Mouse (Mus musculus) lung, adult 2 months (tissue): ENCODE results near the gene Hpca. TPM values are rescaled to one million over a fixed set of nuclear protein-coding genes. Genes with fewer than 3 reads are reported as not detected.

ENCODE experiments used
- DNase-seq: peaks from one replicate; pipeline ENCODE4 v3.0.0; 2022
- H3K4me1 ChIP-seq: fragments of 200-500 bp; 2 replicates; pipeline ENCODE4 v1.6.1; 2011; ENCODE audit warnings: low read length; ENCODE audit not compliant: control insufficient read depth, insufficient read depth
- H3K4me3 ChIP-seq: fragments of 200-500 bp; replicated peaks from 2 replicates; pipeline ENCODE3; 2011; ENCODE audit warnings: low read depth, mild to moderate bottlenecking, control low read depth, low read length; ENCODE audit errors: extremely low read depth
- CTCF ChIP-seq: fragments of 200-500 bp; IDR thresholded peaks from 2 replicates; pipeline ENCODE4 v1.5.1; 2011; ENCODE audit warnings: mild to moderate bottlenecking, low read length, control low read depth; ENCODE audit not compliant: insufficient read depth
- POLR2A ChIP-seq: fragments of 200-500 bp; IDR thresholded peaks from 2 replicates; pipeline ENCODE4 v1.6.1; 2011; ENCODE audit warnings: low read depth, mild to moderate bottlenecking, control low read depth, low read length, borderline replicate concordance; ENCODE audit errors: extremely low read depth
- WGBS: fragments of 180-500 bp; shearing (Covaris S2); methylation state at CpG from one replicate; pipeline ENCODE4 v1.1.7; 2018; 5-methylcytosine and 5-hydroxymethylcytosine counted together
- polyA plus RNA-seq: library from polyadenylated mRNA; depleted of rRNA; stranded (reverse); fragments of >200 nt; gene quantifications from 2 replicates; pipeline ENCODE4 v1.2.3, GENCODE M21; 2012; rRNA removed

Hpca gene
- polyA plus RNA-seq = 0.23 TPM in 1 of 2 replicates, not detected in the other

GRCm38 (mm10) chr4:129121569-129122086, at the start of gene Hpca:
Hpca (minus strand) TSS chr4:129122036.
- no peak for DNase-seq
- Histone ChIP-seq H3K4me3 (no peak within 1 kb of the TSS), H3K4me1 (no peaks in the 10 kb centered on the region)
- TF ChIP-seq POLR2A (no peak), CTCF (no peak)
- 3% methylated on average over 17 of the region's 17 CpGs for WGBS

- H3K4me3 ChIP-seq = no peak overlapping the region
- no peaks in the 10 kb centered on the region for H3K4me1 ChIP-seq
- no peak for TF ChIP-seq CTCF
- TF ChIP-seq POLR2A = no peak
- WGBS = 86% methylated on average over 3 of the region's 4 CpGs
- DNase-seq = no peak
Observed at GRCm38 (mm10) chr4:129161581-129162255, 39.9 kb upstream of the Hpca start.

- no peak overlapping the region for H3K4me3 ChIP-seq
- TF ChIP-seq CTCF (no peak), POLR2A (no peak)
- DNase-seq = no peak
- H3K4me1 ChIP-seq = no peaks in the 10 kb centered on the region
- 100% methylated on average over 1 of the region's 1 CpGs for WGBS
Observed at GRCm38 (mm10) chr4:129161076-129161475, 39.2 kb upstream of the Hpca start.

- TF ChIP-seq POLR2A = no peak
- no peak for TF ChIP-seq CTCF
- no peak for DNase-seq
- no peaks in the 10 kb centered on the region for H3K4me1 ChIP-seq
- 56% methylated on average over 3 of the region's 3 CpGs for WGBS
- H3K4me3 ChIP-seq = no peak overlapping the region
Observed at GRCm38 (mm10) chr4:129158549-129158948, 36.7 kb upstream of the Hpca start.

- TF ChIP-seq POLR2A = no peak
- TF ChIP-seq CTCF = no peak
- 67% methylated on average over 5 of the region's 5 CpGs for WGBS
- Histone ChIP-seq H3K4me3 (no peak overlapping the region), H3K4me1 (no peaks in the 10 kb centered on the region)
- no peak for DNase-seq
Observed at GRCm38 (mm10) chr4:129157541-129157940, 35.7 kb upstream of the Hpca start.

GRCm38 (mm10) chr4:129151276-129151811, 29.5 kb upstream of the Hpca start:
- WGBS = 79% methylated on average over 4 of the region's 4 CpGs

GRCm38 (mm10) chr4:129149321-129149720, 27.5 kb upstream of the Hpca start:
- Histone ChIP-seq H3K4me3 (no peak overlapping the region), H3K4me1 (no peaks in the 10 kb centered on the region)
- no peak for TF ChIP-seq CTCF
- no peak for TF ChIP-seq POLR2A
- 74% methylated on average over 1 of the region's 1 CpGs for WGBS
- DNase-seq = no peak

More at GRCm38 (mm10) chr4:129151276-129151811, 29.5 kb upstream of the Hpca start:
- Histone ChIP-seq H3K4me1 (no peaks in the 10 kb centered on the region), H3K4me3 (no peak overlapping the region)
- DNase-seq = no peak
- TF ChIP-seq POLR2A = no peak
- TF ChIP-seq CTCF = no peak

GRCm38 (mm10) chr4:129147552-129148103, 25.8 kb upstream of the Hpca start:
- 83% methylated on average over 13 of the region's 13 CpGs for WGBS
- H3K4me1 ChIP-seq = no peaks in the 10 kb centered on the region
- no peak for DNase-seq
- TF ChIP-seq CTCF (no peak), POLR2A (no peak)
- no peak overlapping the region for H3K4me3 ChIP-seq

GRCm38 (mm10) chr4:129146392-129146791, 24.6 kb upstream of the Hpca start:
- DNase-seq = no peak
- WGBS = 13% methylated on average over 2 of the region's 2 CpGs
- no peak for TF ChIP-seq CTCF
- TF ChIP-seq POLR2A = no peak
- Histone ChIP-seq H3K4me1 (no peaks in the 10 kb centered on the region), H3K4me3 (no peak overlapping the region)
